Mouse (Mus musculus): Measurements from ENCODE around the gene Kcnj10.

DNA sequence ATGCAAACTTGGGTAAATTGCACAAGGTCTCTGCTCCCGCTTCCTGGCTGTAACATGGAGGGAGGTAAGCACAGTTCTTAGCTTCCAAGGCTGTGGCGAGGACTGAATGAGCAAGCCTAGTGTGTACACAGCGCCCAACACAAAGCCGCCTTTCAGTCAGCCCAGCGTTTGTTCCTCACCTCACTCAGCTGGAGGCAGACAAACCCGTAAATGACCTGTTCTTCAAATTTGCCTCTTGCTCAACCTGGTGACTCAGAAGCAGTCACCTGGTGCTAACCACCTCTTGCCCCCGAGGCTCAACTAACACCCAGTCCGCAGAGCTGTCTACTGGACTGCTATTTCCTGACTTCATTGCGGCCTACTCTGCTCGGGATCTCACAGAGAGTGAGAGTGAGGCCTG, 33.1 kb upstream of the Kcnj10 start:
- no peak for TF ChIP-seq TBP (IDR thresholded peaks at IDR 0.05; ENCODE audit: low read depth, low read length)
- no peak for TF ChIP-seq POLR2A (IDR thresholded peaks at IDR 0.05; ENCODE audit: control insufficient read depth in 1 of 2, insufficient read depth in 1 of 2, low read depth in 1 of 2, low read length in 2 of 2, poor library complexity in 1 of 2)
- TF ChIP-seq ZMIZ1 (IDR thresholded peaks at IDR 0.05; ENCODE audit: low read depth, low read length), result no peak
- TF ChIP-seq CTCF (IDR thresholded peaks at IDR 0.05 in 2 of 3, conservative IDR thresholded peaks at IDR 0.05 in 1 of 3; ENCODE audit: control insufficient read depth in 1 of 3, insufficient read depth in 1 of 3, low read depth in 2 of 3, low read length in 3 of 3, poor library complexity in 1 of 3, severe bottlenecking in 1 of 3), result no peak
- no peak for TF ChIP-seq RAD21 (IDR thresholded peaks at IDR 0.05; ENCODE audit: low read depth, low read length)
- TF ChIP-seq MAFK (IDR thresholded peaks at IDR 0.05; ENCODE audit: borderline replicate concordance, low read depth, low read length), result no peak
- TF ChIP-seq GATA1 (IDR thresholded peaks at IDR 0.05; ENCODE audit: low read depth, low read length), result no peak
- no peak for TF ChIP-seq ZNF384 (IDR thresholded peaks at IDR 0.05; ENCODE audit: low read depth, low read length)
